Mouse (Mus musculus) spleen, adult 2 months (tissue): Measurements from ENCODE around the gene Rfx5. TPM values are rescaled to one million over a fixed set of nuclear protein-coding genes. Genes with fewer than 3 reads are reported as not detected.
"Not testable (repeated sequence)": the region's sequence is repeated elsewhere in the genome, so short reads cannot be mapped to it uniquely, and the experiment has no call there.

Experiments
- DNase-seq, 2 experiments: peaks; one replicate each; pipeline versions ENCODE4 v3.0.0 to v3.0.0-alpha.2; 2012 to 2021; ENCODE audit warnings: low spot score in 2 of 2, low read depth in 1 of 2
- H3K27ac ChIP-seq: fragments of 200-500 bp; 2 replicates; pipeline ENCODE4 v1.5.1; 2012; ENCODE audit warnings: low read length, inconsistent platforms; ENCODE audit not compliant: insufficient read depth
- H3K27me3 ChIP-seq: fragments of 200-500 bp; 2 replicates; pipeline ENCODE4 v1.6.1; 2012; ENCODE audit warnings: mild to moderate bottlenecking, moderate library complexity, low read length, inconsistent platforms; ENCODE audit not compliant: control insufficient read depth, insufficient read depth
- H3K36me3 ChIP-seq: fragments of 200-500 bp; 2 replicates; pipeline ENCODE4 v1.6.1; 2012; ENCODE audit warnings: mild to moderate bottlenecking, low read length, inconsistent platforms; ENCODE audit not compliant: control insufficient read depth, insufficient read depth
- H3K4me1 ChIP-seq: fragments of 200-500 bp; 2 replicates; pipeline ENCODE4 v1.6.1; 2011; ENCODE audit warnings: inconsistent platforms; ENCODE audit not compliant: control insufficient read depth, insufficient read depth, insufficient read length
- H3K4me3 ChIP-seq: fragments of 200-500 bp; 2 replicates; pipeline ENCODE4 v1.5.1; 2011; ENCODE audit warnings: mild to moderate bottlenecking, inconsistent platforms; ENCODE audit not compliant: insufficient read depth, insufficient read length; ENCODE audit errors: extremely low read depth
- CTCF ChIP-seq: fragments of 200-500 bp; IDR thresholded peaks from 2 replicates; pipeline ENCODE4 v1.5.1; 2011; ENCODE audit warnings: mild to moderate bottlenecking, inconsistent platforms; ENCODE audit not compliant: insufficient read depth, insufficient read length, insufficient replicate concordance; ENCODE audit errors: extremely low read depth
- POLR2A ChIP-seq: fragments of 200-500 bp; IDR thresholded peaks from 2 replicates; pipeline ENCODE4 v1.6.1; 2011; ENCODE audit warnings: low read depth, low read length, inconsistent platforms
- WGBS: fragments of 180-500 bp; shearing (Covaris S2); methylation state at CpG from one replicate; pipeline ENCODE4 v1.1.7; 2018; 5-methylcytosine and 5-hydroxymethylcytosine counted together
- polyA plus RNA-seq: library from polyadenylated mRNA; depleted of rRNA; stranded (reverse); fragments of >200 nt; gene quantifications from 2 replicates; pipeline ENCODE4 v1.2.3, GENCODE M21; 2012; rRNA removed

Gene Rfx5
- polyA plus RNA-seq, result 23.9 and 26.4 TPM in 2 replicates

DNA sequence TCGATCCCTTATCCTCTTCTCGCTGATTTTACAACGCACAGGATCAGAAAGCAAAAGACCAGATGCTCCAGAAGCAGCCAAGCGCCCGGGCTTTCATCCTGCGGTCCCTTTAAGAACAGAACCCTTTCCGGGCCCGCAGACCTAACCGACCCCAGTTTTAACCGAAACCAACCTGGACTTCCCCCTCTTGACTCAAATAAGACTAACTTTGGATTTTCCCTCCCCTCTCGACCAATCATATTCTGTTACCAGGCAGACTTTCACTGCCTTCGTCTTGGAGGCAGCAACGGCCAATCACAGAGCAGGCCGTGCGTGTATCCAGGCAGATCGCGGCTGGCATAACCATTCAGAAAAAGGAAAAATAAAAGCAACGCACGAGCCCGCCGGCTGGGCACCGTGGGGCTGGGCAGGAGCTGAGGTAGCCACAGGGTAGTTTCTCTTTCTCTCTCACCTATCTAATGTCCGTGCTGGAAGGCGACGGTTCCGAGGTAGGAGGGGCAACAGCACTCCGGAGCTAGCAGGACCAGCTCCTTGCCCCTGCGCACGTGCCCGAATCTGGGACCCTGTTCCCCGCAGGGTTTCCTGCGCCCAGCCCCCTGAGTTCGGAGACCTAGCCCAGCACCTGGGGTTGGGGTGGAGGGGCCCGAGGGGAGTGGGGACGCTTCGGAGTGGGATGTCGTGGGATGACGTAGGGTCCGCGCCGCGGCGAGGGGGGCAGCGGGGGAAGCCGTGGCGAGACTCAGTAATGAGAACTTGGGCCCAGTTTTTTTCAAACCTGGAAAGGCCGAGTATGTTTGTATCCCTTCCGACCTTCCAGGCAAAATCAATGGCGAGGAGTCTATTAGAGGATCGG lies at the start of gene Rfx5:
Gene Rfx5 (plus strand): TSS at position 312 of the 853 bp plus-strand sequence.
- under 1% methylated on average over 50 of the region's 50 CpGs for WGBS

DNA sequence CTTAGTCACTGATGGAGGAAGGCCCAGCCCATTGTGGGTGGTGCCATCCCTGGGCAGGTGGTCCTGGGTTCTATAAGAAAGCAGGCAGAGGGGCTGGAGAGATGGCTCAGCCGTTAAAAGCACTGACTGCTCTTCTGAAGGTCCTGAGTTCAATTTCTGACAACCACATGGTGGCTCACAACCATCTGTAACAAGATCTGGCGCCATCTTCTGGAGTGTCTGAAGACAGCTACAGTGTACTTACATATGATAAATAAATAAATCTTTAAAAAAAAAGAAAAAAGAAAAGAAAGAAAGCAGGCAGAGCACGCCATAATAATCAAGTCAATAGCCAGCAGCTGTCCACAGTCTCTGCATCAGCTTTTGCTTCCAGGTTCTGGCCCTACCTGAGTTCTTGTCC lies 49.1 kb upstream of the Rfx5 start:
- not testable (repeated sequence) for H3K4me3 ChIP-seq, DNase-seq, H3K36me3 ChIP-seq, H3K4me1 ChIP-seq, H3K27ac ChIP-seq, H3K27me3 ChIP-seq
- 73% methylated on average over 3 of the region's 3 CpGs for WGBS

More for the DNA sequence above, at the start of gene Rfx5:
- peak; percentile 93 to 99 for DNase-seq
- TF ChIP-seq POLR2A, result peak; percentile 23; the same call in 1 of the 2 replicates
- no peak for TF ChIP-seq CTCF
- Histone ChIP-seq H3K36me3 (peaks cover 33% of the 10 kb centered on the region), H3K27me3 (no peaks in the 10 kb centered on the region), H3K4me1 (peaks cover 9% of the 10 kb centered on the region; the same call in 1 of the 2 replicates), H3K4me3 (peak within 1 kb of the TSS; percentile 74), H3K27ac (peak within 1 kb of the TSS; percentile 92)

DNA sequence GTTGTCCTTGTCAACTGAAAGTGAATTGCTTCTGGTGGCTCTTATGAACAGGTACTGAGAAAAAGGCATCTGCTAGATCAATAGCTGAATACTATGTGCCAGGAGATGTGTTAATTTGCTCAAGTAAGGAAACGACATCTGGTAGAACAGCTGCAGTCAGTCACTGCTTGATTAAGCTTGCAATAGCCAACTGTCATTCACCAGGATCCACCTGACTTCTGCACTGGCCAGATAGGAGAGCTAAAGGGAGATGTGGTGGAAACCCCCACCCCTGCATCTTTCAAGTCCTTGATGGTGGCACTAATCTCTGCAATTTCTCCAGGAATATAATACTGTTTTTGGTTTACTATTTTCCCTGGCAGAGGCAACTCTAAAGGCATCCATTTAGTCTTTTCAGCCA lies 47.4 kb upstream of the Rfx5 start:
- DNase-seq, result no peak
- Histone ChIP-seq H3K4me1 (no peaks in the 10 kb centered on the region), H3K27me3 (no peaks in the 10 kb centered on the region), H3K36me3 (no peaks in the 10 kb centered on the region), H3K4me3 (no peak overlapping the region), H3K27ac (no peak overlapping the region)
- TF ChIP-seq CTCF, result no peak
- TF ChIP-seq POLR2A, result no peak
- 39% methylated on average over 1 of the region's 1 CpGs for WGBS

DNA sequence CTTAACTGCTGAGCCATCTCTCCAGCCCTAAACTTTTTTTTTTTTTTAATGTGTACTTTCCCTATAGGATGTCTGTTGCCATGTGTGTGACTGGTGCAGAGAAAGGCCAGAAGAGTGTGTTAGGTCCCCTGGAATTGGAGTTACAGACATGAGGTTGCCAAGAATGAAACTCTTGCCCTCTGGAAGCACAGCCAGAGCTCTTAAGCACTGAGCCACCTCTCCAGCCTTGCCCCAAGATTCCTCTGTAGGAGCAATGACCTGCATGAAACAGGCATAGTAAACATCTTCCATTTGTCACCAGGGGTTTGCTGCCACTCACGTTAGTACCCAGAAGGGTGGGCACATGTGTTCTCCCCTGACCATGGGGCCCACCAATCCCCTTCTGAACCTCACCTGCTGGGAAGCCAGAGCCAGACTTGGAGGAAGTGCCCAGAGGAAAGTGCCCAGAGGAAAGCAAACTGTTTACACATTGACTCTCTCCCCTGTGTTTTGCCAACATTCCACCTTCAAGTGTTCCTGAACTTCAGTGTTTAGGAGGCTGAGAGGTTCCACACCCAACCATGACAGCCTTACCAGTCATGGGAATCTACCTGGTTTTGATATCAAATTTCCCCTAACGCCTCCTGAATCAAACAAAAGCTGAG lies 42.7 kb upstream of the Rfx5 start:
- Histone ChIP-seq H3K36me3 (no peaks in the 10 kb centered on the region), H3K27me3 (peaks cover 2% of the 10 kb centered on the region; the same call in 1 of the 2 replicates), H3K4me1 (no peaks in the 10 kb centered on the region), H3K4me3 (no peak overlapping the region), H3K27ac (no peak overlapping the region)
- DNase-seq, result no peak
- TF ChIP-seq CTCF (no peak), POLR2A (no peak)
- WGBS, result 70% methylated on average over 2 of the region's 2 CpGs

DNA sequence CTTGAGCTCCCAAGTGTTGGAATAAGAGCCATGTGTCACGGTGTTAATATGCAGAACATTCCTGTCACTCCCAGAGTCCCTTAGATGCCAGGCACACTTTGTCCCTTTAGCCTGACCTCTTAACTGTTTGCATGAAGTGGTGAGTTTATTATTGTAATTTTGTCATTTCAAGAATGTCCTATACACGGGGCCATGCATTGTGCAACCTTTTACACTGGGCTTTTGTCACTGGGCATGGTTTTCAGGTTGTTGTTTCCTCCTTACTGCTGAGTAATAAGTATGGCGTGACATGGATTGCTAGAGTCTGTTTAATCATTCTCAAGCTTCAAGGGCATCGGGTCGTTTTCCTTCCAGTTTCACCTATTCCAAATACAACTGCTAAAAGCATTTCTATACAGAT lies 40.1 kb upstream of the Rfx5 start:
- Histone ChIP-seq H3K4me3 (no peak overlapping the region), H3K27ac (no peak overlapping the region), H3K4me1 (no peaks in the 10 kb centered on the region), H3K27me3 (peaks cover 2% of the 10 kb centered on the region; the same call in 1 of the 2 replicates), H3K36me3 (no peaks in the 10 kb centered on the region)
- no peak for DNase-seq
- WGBS, result 73% methylated on average over 5 of the region's 5 CpGs
- no peak for TF ChIP-seq POLR2A
- TF ChIP-seq CTCF, result no peak

DNA sequence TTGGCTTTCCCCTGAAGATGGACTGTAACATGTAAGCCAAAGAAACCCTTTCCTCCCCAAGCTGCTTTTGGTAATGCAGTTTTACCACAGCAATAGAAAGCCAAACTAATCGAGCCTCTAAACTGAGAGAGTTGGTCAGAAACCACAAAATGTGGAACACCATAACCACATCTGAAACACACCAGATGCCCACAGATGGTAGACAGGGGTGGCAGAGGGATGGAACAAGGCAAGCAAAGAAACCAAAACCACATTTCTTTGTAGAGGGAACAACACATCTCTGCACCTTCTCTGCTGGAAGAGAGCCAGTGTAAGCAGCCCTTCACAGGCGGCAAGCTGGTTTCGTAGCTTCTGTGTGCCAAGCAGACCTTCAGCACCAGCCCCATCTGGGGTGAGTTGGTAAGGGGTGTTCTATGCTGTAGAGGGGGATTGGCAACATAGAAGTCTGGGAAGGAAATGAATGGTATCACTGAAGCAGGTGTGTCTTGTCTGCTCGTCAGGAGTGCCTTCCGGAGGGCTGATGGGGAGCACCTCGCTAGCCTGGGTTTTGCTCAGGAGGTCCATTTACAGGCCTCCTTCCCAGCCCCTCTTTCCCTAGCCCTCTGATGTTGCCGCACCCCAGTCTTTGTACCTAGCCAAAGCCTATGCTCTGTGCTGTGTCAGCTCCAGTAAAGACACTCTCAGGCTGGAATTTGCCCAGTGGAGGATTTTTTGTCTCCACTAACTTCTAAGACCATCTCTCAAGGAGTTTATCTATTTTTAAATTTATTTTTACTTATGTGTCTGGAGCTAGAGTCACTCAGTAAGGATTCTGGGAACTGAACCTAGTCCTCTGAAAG lies 37.8 kb upstream of the Rfx5 start:
- no peak overlapping the region for H3K4me3 ChIP-seq
- DNase-seq, result no peak
- H3K4me1 ChIP-seq, result no peaks in the 10 kb centered on the region
- WGBS, result 38% methylated on average over 7 of the region's 7 CpGs
- H3K27ac ChIP-seq, result no peak overlapping the region
- H3K27me3 ChIP-seq, result peaks cover 2% of the 10 kb centered on the region; the same call in 1 of the 2 replicates
- no peaks in the 10 kb centered on the region for H3K36me3 ChIP-seq
- no peak for TF ChIP-seq CTCF
- no peak for TF ChIP-seq POLR2A
